Mouse (Mus musculus) liver, adult (tissue): ENCODE data around the gene Zbtb16.
A peak's percentile ranks its signal among the peaks of the same experiment; 100 is the strongest.

ENCODE experiments used
- GATA4 ChIP-seq: IDR thresholded peaks from 2 replicates; pipeline ENCODE4 v1.6.1; 2014; ENCODE audit warnings: mild to moderate bottlenecking, low read length; ENCODE audit not compliant: insufficient replicate concordance

The Zbtb16 gene

DNA sequence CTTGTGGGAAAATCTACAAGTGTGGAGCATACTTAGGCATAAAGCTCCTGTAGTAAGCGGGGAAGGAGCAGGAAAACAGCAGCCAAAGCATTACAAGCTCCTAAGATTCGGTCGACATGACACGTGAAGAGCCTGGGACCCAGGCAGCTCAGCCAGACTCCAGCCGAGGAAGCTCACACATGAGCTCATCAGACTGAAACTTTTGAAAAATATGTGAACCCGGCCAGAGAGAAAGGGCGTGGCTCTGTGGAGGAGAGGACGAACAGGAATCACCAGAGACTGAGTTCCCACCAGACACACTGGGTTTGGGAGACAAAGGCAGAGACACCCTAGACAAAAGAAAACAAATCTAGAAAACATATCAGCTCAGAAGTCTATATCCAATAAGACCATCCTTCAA is 195.1 kb downstream of the Zbtb16 start:
- no peak for TF ChIP-seq GATA4

DNA sequence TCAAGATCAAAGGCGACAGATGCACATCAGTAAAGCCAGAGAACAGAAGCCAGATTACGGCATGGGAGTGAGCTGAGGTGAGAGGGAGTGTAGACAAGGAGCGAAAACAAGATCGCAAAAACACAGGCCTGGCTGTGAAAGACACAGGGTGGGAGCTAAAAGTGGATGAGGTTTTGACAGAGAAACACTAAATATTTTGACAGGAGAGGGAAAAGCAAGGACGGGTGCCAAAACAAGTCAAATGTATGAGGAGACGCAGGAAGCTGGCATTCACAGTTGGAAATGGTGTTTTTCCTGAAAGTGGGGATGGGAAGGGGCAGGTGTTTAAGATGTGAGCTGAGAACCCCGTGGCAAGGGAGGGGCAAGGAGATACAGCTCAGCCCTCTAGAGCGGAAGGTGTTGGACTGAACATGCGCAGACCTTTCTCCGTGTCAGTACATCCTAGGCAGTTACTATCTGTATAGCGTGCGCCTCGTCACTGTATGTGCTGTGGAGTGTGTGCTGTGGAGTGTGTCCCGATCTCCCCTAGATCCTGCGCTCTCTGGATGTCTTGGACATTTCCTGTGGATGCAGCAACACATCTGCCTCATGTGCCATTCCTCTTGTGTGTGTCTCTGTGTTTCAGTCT is 197.7 kb downstream of the Zbtb16 start:
- TF ChIP-seq GATA4: no peak

DNA sequence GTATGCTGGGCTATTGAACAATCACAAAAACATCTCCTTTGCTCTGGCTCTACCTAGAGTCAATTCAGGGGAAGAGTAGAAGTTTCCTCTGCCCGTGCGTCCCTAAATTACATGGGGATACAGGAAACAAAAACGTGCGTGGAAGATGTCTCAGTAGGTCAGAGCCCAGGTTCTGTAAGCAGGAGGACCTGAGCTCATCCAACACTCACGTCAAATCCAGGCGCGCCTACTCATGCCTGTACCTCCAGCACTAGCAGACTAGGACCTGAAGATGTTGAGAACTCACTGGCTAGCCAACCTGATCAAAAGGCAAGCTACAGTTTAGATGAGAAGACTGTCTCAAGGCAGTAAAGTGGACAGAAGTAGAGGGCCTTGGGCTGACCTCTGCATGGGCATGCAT is 198.9 kb downstream of the Zbtb16 start:
- TF ChIP-seq GATA4: no peak

DNA sequence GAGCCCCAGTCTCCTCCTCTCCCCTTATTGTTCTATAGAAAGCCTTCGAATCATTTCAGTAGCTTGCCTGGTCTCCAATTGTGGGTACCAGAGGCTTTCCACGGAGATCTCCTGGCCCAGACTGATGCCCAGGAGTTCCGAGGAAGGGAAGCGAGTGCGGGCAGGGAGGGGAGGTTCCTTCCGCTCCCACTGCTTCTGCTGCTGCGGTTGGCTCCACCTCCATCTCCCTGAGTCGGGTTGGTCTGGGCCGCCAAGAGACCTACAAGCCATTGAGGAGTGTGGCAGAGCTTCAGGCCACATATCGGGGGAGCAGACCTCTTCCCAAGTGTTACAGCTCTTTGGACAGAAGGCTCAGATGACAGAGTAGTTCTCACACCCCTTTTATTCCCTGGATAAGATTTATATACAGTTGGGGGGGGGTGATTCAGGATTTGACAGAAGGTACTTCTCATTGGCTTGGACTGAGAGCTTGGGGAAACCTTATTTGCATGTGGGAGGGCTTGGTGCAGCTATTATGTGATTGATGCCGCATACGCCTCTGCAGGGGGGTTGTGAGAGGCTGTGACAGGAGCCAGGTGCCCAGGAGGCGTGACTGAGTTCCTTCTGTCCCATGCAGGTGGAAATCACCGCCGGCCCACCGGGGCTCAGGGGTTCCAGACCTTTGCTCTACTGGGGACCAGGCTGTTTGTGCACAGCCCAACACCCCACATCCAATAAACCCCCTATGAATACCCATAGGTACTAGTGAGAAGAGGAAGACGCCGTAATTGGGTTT is 200.3 kb downstream of the Zbtb16 start:
- TF ChIP-seq GATA4: no peak

DNA sequence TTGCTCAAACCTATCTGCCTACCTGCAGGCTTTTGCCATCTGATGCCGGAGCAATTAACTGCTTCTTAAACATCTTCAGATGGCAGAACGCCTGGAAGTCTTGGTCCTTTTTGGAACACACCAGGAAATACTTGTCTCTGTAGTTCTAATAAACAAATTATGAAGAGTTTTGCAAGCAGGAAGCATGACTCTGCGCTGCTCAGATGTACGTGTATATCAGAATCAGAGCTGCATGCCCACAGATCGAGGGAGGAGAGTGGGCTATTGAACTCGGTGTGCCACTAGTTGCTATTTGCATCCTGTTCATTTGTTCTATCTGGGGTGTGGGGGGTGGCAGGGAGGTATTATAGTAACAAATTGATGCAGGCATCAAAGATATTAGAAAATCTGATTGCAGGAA is 202.9 kb downstream of the Zbtb16 start:
- no peak for TF ChIP-seq GATA4

DNA sequence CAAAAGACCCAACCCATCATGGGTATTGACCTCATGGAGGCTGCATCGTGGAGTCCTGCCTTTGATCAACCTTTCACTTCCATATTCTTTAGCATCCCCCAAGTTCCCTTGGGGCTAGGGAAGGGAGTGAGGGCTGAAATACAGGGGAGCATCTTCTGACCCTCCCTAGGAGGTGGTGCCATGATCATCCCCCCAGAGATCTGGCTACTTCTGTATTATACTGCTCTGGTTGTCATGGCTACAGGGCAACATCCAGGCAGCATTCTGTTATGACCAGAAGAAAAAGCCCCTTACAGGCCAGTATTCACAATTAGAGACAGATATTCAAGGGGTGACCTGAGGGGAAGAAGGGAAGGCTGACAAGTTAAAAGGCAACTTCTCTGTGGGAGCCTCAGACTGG is 216.8 kb downstream of the Zbtb16 start:
- no peak for TF ChIP-seq GATA4

DNA sequence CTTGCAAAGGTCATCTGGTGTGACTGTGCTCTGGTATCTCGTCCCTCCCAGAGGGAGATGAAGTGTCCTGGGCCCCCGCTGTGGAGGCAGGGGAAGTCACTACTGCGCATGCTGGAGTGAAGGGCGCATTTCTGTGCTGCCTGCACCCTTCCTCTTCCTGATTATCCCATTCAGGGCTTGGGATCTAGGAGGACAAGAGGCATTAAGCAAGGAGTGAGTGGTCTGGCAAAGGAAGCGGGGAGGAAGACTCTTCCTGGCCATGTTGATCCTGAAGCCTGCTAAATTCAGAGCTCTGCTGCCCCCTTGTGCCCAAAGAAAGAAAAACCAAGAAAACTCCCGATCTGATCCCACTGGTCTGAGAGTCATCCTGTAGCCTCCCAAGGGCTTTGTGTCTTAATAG is 217.4 kb downstream of the Zbtb16 start:
- TF ChIP-seq GATA4: no peak

DNA sequence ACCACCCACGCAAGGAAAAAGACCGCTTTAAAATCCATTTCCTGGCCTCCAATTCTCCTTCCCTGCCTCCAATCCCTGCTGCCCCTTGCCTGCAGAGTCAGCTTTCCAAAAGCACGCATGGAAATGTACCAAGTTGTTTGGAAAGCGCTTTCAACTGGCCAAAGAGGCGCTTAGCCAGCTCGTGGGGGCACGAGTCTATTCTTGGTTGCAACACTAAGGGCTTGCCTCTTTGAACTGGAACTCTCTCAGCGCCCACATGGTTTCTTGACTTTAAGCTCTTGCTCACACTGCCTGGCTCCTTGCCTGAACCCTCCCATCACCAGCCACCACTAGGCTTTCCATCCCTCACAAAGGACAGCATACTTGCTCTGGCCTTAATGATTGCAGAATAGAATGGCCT is 217.9 kb downstream of the Zbtb16 start:
- TF ChIP-seq GATA4: no peak; the same call in 1 of the 2 replicates

DNA sequence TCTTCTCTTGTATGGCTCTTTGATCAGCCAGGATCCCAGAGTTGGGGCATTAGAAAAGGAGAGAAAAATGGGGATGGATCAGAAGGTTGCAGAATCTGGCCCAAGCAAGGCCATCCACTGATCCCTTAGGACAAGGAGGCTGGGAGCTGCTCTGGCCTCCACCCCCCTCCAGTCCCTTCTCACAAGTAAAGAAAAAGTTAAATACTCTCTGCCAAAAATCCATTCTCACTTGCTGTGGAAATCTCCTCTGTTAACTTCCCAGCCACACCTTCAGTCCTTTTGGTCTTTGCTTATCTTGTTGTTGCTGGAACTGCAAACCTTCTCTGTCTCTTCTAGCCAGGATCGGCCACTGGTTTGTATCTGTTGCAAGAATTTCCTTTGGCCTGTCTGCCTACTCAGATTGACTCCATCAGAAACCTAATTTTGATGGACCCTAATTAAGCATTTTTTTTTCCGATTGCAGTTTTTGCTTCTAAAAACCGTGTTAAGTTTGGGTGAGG is 218.5 kb downstream of the Zbtb16 start:
- TF ChIP-seq GATA4: peak; percentile 54; the same call in 1 of the 2 replicates

DNA sequence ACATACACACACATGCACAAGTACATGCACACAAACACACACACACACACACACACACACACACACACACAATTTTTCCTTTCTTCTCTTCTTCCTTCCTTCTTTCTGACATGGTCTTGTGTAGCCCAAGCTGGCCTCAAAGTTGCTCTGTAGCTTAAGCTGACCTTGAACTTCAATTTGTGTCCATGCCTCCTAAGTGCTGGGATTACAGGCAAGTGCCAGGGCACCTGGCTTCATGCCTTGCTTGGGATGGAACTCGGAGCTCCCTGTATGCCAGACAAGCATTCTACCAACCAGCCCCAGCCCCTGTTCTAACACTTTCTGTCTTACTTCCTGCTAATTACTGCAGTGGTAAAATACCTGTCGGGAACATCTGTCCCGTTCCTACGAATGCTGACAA is 222.8 kb downstream of the Zbtb16 start:
- TF ChIP-seq GATA4: no peak

DNA sequence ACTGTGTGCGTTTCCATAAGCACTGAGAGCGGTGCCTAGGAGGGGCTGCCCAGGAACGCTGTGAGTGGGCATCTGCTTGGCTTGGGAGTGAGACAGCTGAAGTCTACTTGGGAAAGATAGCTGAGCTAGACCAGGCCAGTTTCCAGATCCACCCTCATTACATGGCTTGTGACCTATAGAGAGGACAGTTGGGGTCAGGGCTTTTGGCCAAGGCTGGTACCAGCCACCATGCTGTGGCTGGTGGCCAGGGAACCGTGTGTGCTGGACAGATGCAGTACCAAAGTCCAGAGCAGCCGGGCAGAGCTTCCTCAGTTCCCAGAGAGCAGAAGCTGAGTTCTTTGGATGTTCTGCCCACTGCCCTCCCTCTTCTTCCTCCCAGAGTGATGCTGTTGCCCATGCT is 223.5 kb downstream of the Zbtb16 start:
- TF ChIP-seq GATA4: no peak

DNA sequence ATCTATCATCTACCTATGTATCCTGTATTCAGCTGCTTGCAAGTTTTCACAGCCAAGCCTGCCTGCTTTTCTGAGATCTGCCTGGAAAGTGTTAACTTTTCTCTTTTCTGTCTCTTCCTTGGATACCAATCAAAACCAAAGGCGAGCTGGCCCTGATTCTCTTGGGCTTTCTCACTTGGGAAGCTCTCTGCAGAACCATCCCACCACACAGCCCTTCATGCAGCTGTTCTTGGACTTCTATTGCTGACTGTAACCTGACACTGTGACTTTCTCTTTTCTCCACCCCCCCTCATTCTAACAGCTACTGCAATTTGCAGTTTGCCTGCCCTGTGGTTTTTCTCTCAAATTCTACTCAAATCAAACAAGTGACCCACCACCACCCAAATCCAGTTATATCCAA is 225.0 kb downstream of the Zbtb16 start:
- no peak for TF ChIP-seq GATA4

DNA sequence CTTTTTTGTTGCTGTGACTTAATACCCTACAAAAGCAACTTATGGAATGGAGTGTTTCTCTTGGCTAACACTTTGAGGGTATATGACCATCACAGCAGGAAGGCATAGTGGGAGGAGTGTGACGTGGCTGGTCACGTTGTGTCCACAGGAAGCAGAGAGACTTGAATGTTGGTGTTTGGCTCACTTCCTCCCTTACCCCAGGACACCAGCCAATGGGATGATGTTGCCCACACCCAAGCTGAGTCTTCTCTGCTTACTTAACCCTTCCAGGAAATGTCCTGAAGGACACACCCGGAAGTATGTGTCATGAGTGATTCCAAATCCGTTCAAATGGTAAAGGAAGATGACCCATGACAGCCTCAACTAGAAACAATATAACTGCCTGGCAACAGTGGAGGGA is 226.3 kb downstream of the Zbtb16 start:
- TF ChIP-seq GATA4: no peak

DNA sequence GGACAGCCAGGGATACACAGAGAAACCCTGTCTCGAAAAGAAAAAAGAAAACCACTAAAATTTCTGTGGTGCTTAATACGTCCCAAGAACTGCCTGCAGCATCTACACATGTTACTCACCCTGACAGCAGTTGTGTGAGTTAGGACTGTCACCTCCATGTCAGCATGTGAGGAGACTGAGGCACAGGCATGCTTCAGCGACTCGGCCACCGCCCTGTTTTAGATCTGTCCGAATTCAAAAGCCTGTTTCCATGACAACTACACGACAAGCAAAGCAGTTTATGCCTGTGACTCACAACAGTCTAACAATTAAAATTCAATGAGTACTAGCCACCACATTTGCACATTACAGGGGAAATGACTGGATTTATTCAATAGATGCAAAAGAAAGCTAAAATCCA is 228.6 kb downstream of the Zbtb16 start:
- TF ChIP-seq GATA4: no peak

DNA sequence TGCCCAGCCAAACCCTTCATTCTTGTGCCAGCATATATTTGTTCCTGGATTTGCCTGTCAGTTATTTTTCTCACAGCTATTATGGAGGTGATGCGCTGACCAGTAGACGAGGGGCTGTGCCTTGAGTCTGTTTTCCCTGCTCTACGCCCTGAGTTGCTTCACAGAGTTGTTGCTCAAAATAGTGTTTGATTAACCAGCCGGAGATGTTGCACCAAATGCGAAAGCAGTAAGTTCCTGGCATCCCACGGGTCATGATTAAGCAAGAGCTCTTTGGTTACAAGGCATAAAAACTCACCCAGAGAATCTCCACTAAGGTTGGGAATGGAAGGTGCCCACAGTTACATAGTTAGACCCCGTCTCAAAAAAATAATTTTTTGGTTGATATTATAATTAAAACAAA is 229.9 kb downstream of the Zbtb16 start:
- no peak for TF ChIP-seq GATA4

DNA sequence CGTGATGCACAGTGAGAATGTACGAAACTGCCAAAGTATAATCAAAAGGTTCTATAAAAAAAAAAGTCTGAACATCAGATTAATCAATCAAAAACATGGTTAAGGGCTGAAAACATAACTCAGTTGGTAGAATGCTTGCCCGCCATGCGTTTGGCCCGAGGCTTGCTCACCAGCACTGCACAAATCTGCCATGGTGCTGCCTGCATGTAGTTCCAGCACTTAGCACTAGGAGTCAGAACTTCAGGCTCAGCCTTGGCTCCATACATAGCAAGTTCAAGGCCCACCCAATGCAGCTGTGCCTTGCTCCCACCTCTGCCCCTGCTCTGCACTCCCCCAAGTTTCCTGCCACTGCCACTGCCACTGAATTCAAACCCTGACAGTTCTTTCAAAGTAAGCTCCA is 230.3 kb downstream of the Zbtb16 start:
- no peak for TF ChIP-seq GATA4
